Mouse (Mus musculus) lung, postnatal 0 days (tissue): ENCODE data around the gene Eaf1.
A peak's percentile ranks its signal among the peaks of the same experiment; 100 is the strongest.

Experiments
- CTCF ChIP-seq: IDR thresholded peaks from 2 replicates; pipeline ENCODE4 v1.5.1; 2016; ENCODE audit warnings: antibody characterized with exemption, mild to moderate bottlenecking
- EP300 ChIP-seq: IDR thresholded peaks from 2 replicates; pipeline ENCODE4 v1.6.1; 2016; ENCODE audit warnings: antibody characterized with exemption, mild to moderate bottlenecking, control low read depth

- TF ChIP-seq EP300 (peak; percentile 22; the same call in 1 of the 2 replicates), CTCF (no peak)
Measured at GRCm38 (mm10) chr14:31488055-31488454, 6.1 kb upstream of the Eaf1 start.
